Mouse (Mus musculus): ENCODE results near the gene Mrtfa.

- no peak for TF ChIP-seq CTCF (IDR thresholded peaks at IDR 0.05; ENCODE audit: control insufficient read depth, insufficient read depth, low read length)
- no peak for TF ChIP-seq POLR2A (IDR thresholded peaks at IDR 0.05; ENCODE audit: borderline replicate concordance, control insufficient read depth, low read depth, low read length)
Observed at GRCm38 (mm10) chr15:81216906-81217653, 26.5 kb upstream of the Mrtfa start.
